Mouse (Mus musculus) myocyte (in vitro differentiated cells): ENCODE results near the gene Zmat5. TPM values are rescaled to one million over a fixed set of nuclear protein-coding genes. Genes with fewer than 3 reads are reported as not detected.

ENCODE experiments used
- H3K27me3 ChIP-seq: one replicate; pipeline ENCODE4 v1.6.1; 2011; ENCODE audit not compliant: control insufficient read depth, insufficient read depth, insufficient read length
- H3K36me3 ChIP-seq: one replicate; pipeline ENCODE4 v1.6.1; 2011; ENCODE audit not compliant: control insufficient read depth, insufficient read depth
- H3K4me2 ChIP-seq: one replicate; pipeline ENCODE4 v1.6.1; 2011; ENCODE audit warnings: low read depth, control low read depth
- H3K4me3 ChIP-seq: one replicate; pipeline ENCODE4 v1.5.1; 2011; ENCODE audit warnings: mild to moderate bottlenecking, control low read depth, moderate library complexity
- H3K79me2 ChIP-seq: one replicate; pipeline ENCODE4 v1.6.1; 2011; ENCODE audit not compliant: control insufficient read depth, insufficient read depth
- H3ac ChIP-seq: one replicate; pipeline ENCODE4 v1.6.1; 2011; ENCODE audit not compliant: control insufficient read depth, insufficient read length
- CEBPB ChIP-seq: IDR thresholded peaks from 2 replicates; pipeline ENCODE4 v1.6.1; 2011; ENCODE audit warnings: mild to moderate bottlenecking, moderate library complexity; ENCODE audit not compliant: poor library complexity, insufficient read depth, severe bottlenecking
- E2F4 ChIP-seq: IDR thresholded peaks from one replicate; pipeline ENCODE4 v1.6.1; 2011; ENCODE audit warnings: mild to moderate bottlenecking, control low read depth, moderate library complexity; ENCODE audit not compliant: insufficient read depth
- MAX ChIP-seq: IDR thresholded peaks from one replicate; pipeline ENCODE4 v1.6.1; 2011; ENCODE audit warnings: low read depth, mild to moderate bottlenecking, control low read depth
- MYOD1 ChIP-seq, 3 experiments: IDR thresholded peaks; one replicate each; pipeline ENCODE4 v1.6.1; 2011; ENCODE audit warnings: control low read depth in 2 of 3, low read depth in 2 of 3, mild to moderate bottlenecking in 2 of 3, moderate library complexity in 1 of 3; ENCODE audit not compliant: insufficient read length in 2 of 3, control insufficient read depth in 1 of 3
- MYOG ChIP-seq, 3 experiments: IDR thresholded peaks; one replicate each; pipeline ENCODE4 v1.6.1; 2011; ENCODE audit warnings: control low read depth in 2 of 3, low read depth in 2 of 3, mild to moderate bottlenecking in 2 of 3; ENCODE audit not compliant: insufficient read length in 2 of 3, control insufficient read depth in 1 of 3, insufficient read depth in 1 of 3
- POLR2A ChIP-seq: IDR thresholded peaks from one replicate; pipeline ENCODE4 v1.6.1; 2011; ENCODE audit warnings: low read depth, mild to moderate bottlenecking, control low read depth, moderate library complexity; ENCODE audit not compliant: insufficient read length
- POLR2AphosphoS2 ChIP-seq: IDR thresholded peaks from one replicate; pipeline ENCODE4 v1.6.1; 2011; ENCODE audit warnings: low read depth, control low read depth; ENCODE audit not compliant: insufficient read length
- REST ChIP-seq: IDR thresholded peaks from one replicate; pipeline ENCODE4 v1.6.1; 2011; ENCODE audit warnings: mild to moderate bottlenecking, control low read depth, moderate library complexity; ENCODE audit not compliant: insufficient read depth, insufficient read length
- SRF ChIP-seq: IDR thresholded peaks from one replicate; pipeline ENCODE4 v1.6.1; 2011; ENCODE audit warnings: low read depth; ENCODE audit not compliant: control insufficient read depth, insufficient read length
- TCF12 ChIP-seq: IDR thresholded peaks from one replicate; pipeline ENCODE4 v1.6.1; 2011; ENCODE audit warnings: mild to moderate bottlenecking, control low read depth; ENCODE audit not compliant: poor library complexity, insufficient read depth, severe bottlenecking
- TCF3 ChIP-seq: IDR thresholded peaks from one replicate; pipeline ENCODE4 v1.6.1; 2011; ENCODE audit warnings: low read depth, control low read depth; ENCODE audit not compliant: insufficient read length
- USF1 ChIP-seq: IDR thresholded peaks from one replicate; pipeline ENCODE4 v1.6.1; 2011; ENCODE audit warnings: low read depth, mild to moderate bottlenecking, control low read depth, moderate library complexity
- polyA plus RNA-seq: library from polyadenylated mRNA; unstranded; fragments of >200 nt; fragmentation: generic; extraction: Trizol; gene quantifications from one replicate; pipeline ENCODE4 v1.2.1, GENCODE M21; 2012; ENCODE audit warnings: missing spikeins

Gene Zmat5
- polyA plus RNA-seq, 1 experiment: 57.4 TPM

GRCm38 (mm10) chr11:4752836-4753235 is 48.4 kb downstream of the Zmat5 start:
- peaks cover 21% of the 10 kb centered on the region for H3K27me3 ChIP-seq

GRCm38 (mm10) chr11:4754036-4754435 is 49.6 kb downstream of the Zmat5 start:
- H3K27me3 ChIP-seq: peaks cover 13% of the 10 kb centered on the region

More at GRCm38 (mm10) chr11:4752836-4753235, 48.4 kb downstream of the Zmat5 start:
- H3ac ChIP-seq: no peak overlapping the region
- no peak overlapping the region for H3K4me2 ChIP-seq
- H3K79me2 ChIP-seq: no peaks in the 10 kb centered on the region
- H3K4me3 ChIP-seq: no peak overlapping the region
- no peaks in the 10 kb centered on the region for H3K36me3 ChIP-seq
- no peak for TF ChIP-seq TCF12
- no peak for TF ChIP-seq REST
- TF ChIP-seq TCF3: no peak
- no peak for TF ChIP-seq POLR2AphosphoS2
- TF ChIP-seq USF1: no peak
- no peak for TF ChIP-seq POLR2A
- TF ChIP-seq SRF: no peak

GRCm38 (mm10) chr11:4754867-4755266 is 50.4 kb downstream of the Zmat5 start:
- Histone ChIP-seq H3K79me2 (no peaks in the 10 kb centered on the region), H3K4me3 (no peak overlapping the region), H3K4me2 (no peak overlapping the region), H3K36me3 (no peaks in the 10 kb centered on the region), H3ac (no peak overlapping the region), H3K27me3 (peaks cover 5% of the 10 kb centered on the region)
- TF ChIP-seq POLR2A (no peak), MYOD1 (IDR thresholded peaks at IDR 0.05; ENCODE audit: control insufficient read depth in 1 of 3, insufficient read length in 2 of 3, low read depth in 2 of 3) (no peak), E2F4 (no peak), CEBPB (no peak), TCF3 (no peak), MYOG (IDR thresholded peaks at IDR 0.05; ENCODE audit: control insufficient read depth in 1 of 3, insufficient read depth in 1 of 3, insufficient read length in 2 of 3, low read depth in 2 of 3) (no peak), TCF12 (no peak)

More at GRCm38 (mm10) chr11:4754036-4754435, 49.6 kb downstream of the Zmat5 start:
- H3K79me2 ChIP-seq: no peaks in the 10 kb centered on the region
- no peak overlapping the region for H3K4me3 ChIP-seq
- TF ChIP-seq TCF12: no peak
- TF ChIP-seq MYOG (IDR thresholded peaks at IDR 0.05; ENCODE audit: control insufficient read depth in 1 of 3, insufficient read depth in 1 of 3, insufficient read length in 2 of 3, low read depth in 2 of 3): no peak
- no peak for TF ChIP-seq POLR2A
- H3ac ChIP-seq: no peak overlapping the region
- no peaks in the 10 kb centered on the region for H3K36me3 ChIP-seq
- no peak overlapping the region for H3K4me2 ChIP-seq

GRCm38 (mm10) chr11:4756460-4756859 is 52.0 kb downstream of the Zmat5 start:
- H3K27me3 ChIP-seq: peaks cover 5% of the 10 kb centered on the region

GRCm38 (mm10) chr11:4756984-4757788 is 52.7 kb downstream of the Zmat5 start:
- TF ChIP-seq CEBPB (no peak), POLR2A (no peak), POLR2AphosphoS2 (no peak), E2F4 (no peak), SRF (no peak), MAX (no peak), TCF12 (no peak), TCF3 (no peak), MYOG (IDR thresholded peaks at IDR 0.05; ENCODE audit: control insufficient read depth in 1 of 3, insufficient read depth in 1 of 3, insufficient read length in 2 of 3, low read depth in 2 of 3) (no peak), MYOD1 (IDR thresholded peaks at IDR 0.05; ENCODE audit: control insufficient read depth in 1 of 3, insufficient read length in 2 of 3, low read depth in 2 of 3) (no peak), USF1 (no peak), REST (no peak)
- H3K36me3 ChIP-seq: no peaks in the 10 kb centered on the region
- H3K27me3 ChIP-seq: peaks cover 10% of the 10 kb centered on the region
- H3K79me2 ChIP-seq: no peaks in the 10 kb centered on the region
- no peak overlapping the region for H3ac ChIP-seq
- no peak overlapping the region for H3K4me3 ChIP-seq
- no peak overlapping the region for H3K4me2 ChIP-seq

More at GRCm38 (mm10) chr11:4756460-4756859, 52.0 kb downstream of the Zmat5 start:
- Histone ChIP-seq H3ac (no peak overlapping the region), H3K79me2 (no peaks in the 10 kb centered on the region), H3K4me3 (no peak overlapping the region), H3K36me3 (no peaks in the 10 kb centered on the region), H3K4me2 (no peak overlapping the region)
- TF ChIP-seq REST (no peak), POLR2A (no peak), TCF3 (no peak), E2F4 (no peak), POLR2AphosphoS2 (no peak)
